9 mouse cellular contexts compared by ENCODE assay signal in the genomic region with DNA sequence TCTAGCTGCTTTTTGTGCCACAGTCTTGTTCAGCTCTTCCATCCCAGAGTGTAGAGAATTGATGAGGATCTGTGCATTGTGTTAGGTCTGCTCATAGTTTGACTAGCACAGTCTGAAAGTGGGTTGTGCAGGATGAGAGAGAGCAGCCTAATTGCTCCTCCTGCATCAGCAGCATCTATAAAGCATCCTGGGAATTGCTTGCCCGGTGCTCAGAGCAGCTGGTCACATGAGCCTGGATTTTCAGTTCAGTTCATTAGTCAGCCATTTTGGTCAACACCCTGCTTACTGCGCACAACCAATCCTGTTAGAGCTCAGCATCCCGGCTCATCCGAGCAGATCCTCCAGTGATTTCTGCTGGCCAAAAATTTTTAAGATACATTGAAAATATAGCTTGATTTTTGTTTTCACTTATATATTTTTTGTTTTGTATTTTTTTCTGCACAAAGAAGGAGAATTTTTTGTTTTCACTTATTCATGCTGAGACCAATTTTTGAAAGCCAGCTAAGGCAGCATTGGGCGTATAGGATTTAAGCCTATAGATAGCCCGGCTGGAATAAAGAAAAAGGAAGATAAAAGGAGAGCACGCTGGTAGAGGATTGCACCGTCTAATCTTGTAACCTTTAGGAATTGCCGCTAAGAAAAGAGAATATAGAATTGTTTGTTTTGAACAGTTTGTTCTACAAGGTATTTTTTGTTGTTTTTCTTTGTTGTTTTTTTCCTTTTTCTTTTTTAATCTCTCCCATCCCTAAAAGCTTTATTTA. TPM values are rescaled to one million over a fixed set of nuclear protein-coding genes. Genes with fewer than 3 reads are reported as not detected.
DNase-seq lines count a peak whose midpoint lies in the region; ATAC-seq and TF ChIP-seq lines count a peak whose summit lies in the region.
"Had no signal": no experiment of that assay in that cellular context is flagged by ENCODE, and none has a peak within 500 bp of the region (broad histone marks: within the 10 kb centered on the region; RNA-seq: fewer than 3 reads in every experiment).

No protein-coding gene starts in this region.

- no peak overlapping the region for H3K27ac ChIP-seq in ES-E14 (ENCODE audit: insufficient read depth, low read depth, low read length, poor library complexity, severe bottlenecking)
- peak overlapping the region; percentile 84 for H3K27ac ChIP-seq in forebrain, embryonic 16.5 days (ENCODE audit: low read length)

- peak; percentile 98 for ATAC-seq in forebrain, embryonic 16.5 days
- ATAC-seq in erythroblast, adult 5-6 weeks (replicated peaks; ENCODE audit: low FRiP score, poor library complexity, severe bottlenecking) = no peak
- ATAC-seq in granulocyte monocyte progenitor cell, adult 5-6 weeks (replicated peaks; ENCODE audit: poor library complexity, severe bottlenecking) = no peak

- H3K4me1 ChIP-seq in ES-E14 (ENCODE audit: control insufficient read depth in 2 of 2, insufficient read depth in 2 of 2, low read length in 2 of 2, poor library complexity in 1 of 2) = peaks cover 3 to 11% of the 10 kb centered on the region in 2 experiments; a peak in 2 of 4 replicates
- H3K4me1 ChIP-seq in forebrain, embryonic 16.5 days (replicated peaks; ENCODE audit: control insufficient read depth, insufficient read depth, low read length) = peaks cover 32% of the 10 kb centered on the region

- in situ Hi-C loops in ES-E14 (cut with MboI; ENCODE audit: low sequenced_read_pairs in 2 of 2, unreplicated experiment in 2 of 2) = no loop called here

- WGBS in forebrain, embryonic 16.5 days = 8% methylated on average over 9 of the region's 9 CpGs

- H3K9me3 ChIP-seq in ES-E14 (ENCODE audit: control insufficient read depth, insufficient read depth, low read depth, low read length) = no peaks in the 10 kb centered on the region
- no peaks in the 10 kb centered on the region for H3K9me3 ChIP-seq in forebrain, embryonic 16.5 days (ENCODE audit: control insufficient read depth, low read length)
- H3K9me3 ChIP-seq: lung, embryonic 15.5 days had no signal

- no peaks in the 10 kb centered on the region for H3K36me3 ChIP-seq in ES-E14 (ENCODE audit: control insufficient read depth, insufficient read depth, low read length, poor library complexity, severe bottlenecking)
- no peaks in the 10 kb centered on the region for H3K36me3 ChIP-seq in forebrain, embryonic 16.5 days (ENCODE audit: control insufficient read depth, insufficient read depth)
- H3K36me3 ChIP-seq: lung, embryonic 15.5 days had no signal

- H3K9ac ChIP-seq in ES-E14 (ENCODE audit: insufficient read depth, low read depth, low read length, poor library complexity, severe bottlenecking) = no peak overlapping the region
- H3K9ac ChIP-seq in forebrain, embryonic 16.5 days (replicated peaks; ENCODE audit: low read depth, low read length) = peak overlapping the region; percentile 74
- H3K9ac ChIP-seq: lung, embryonic 15.5 days had no signal

- H3K4me2 ChIP-seq in forebrain, embryonic 16.5 days (ENCODE audit: low read length) = peak overlapping the region; percentile 76
- H3K4me2 ChIP-seq: lung, embryonic 15.5 days had no signal

- DNase-seq in ES-E14 (ENCODE audit: low read depth, low spot score) = peak; percentile 41
- DNase-seq in cerebellum, adult 18-20 months = peak; percentile 84 to 91
- DNase-seq in kidney, adult 11 months = peak; percentile 71
- DNase-seq in left cerebral cortex, adult 9 months (ENCODE audit: low spot score in 2 of 2) = peak; percentile 94 to 95
- DNase-seq in retina, embryonic 14.5 days (ENCODE audit: low spot score) = peak; percentile 92

- H3K4me3 ChIP-seq in ES-E14 (ENCODE audit: insufficient read depth in 1 of 2, low read depth in 1 of 2, low read length in 2 of 2, poor library complexity in 1 of 2, severe bottlenecking in 1 of 2) = peak overlapping the region in 1 of 2 experiments; percentile 21; a peak in 2 of 4 replicates
- peak overlapping the region; percentile 80 for H3K4me3 ChIP-seq in forebrain, embryonic 16.5 days (replicated peaks; ENCODE audit: low read length)
- H3K4me3 ChIP-seq: lung, embryonic 15.5 days had no signal

- H3K27me3 ChIP-seq in forebrain, embryonic 16.5 days (replicated peaks; ENCODE audit: control insufficient read depth, insufficient read depth, low read length) = no peaks in the 10 kb centered on the region
- H3K27me3 ChIP-seq: lung, embryonic 15.5 days had no signal

TF ChIP-seq in ES-E14, 5 proteins besides CTCF, POLR2A, EP300 and RAD21:
- 0 out of 2 replicates have a peak, but pooled peaks have one; percentile 33 for TF ChIP-seq HCFC1 (IDR thresholded peaks at IDR 0.05; ENCODE audit: borderline replicate concordance, insufficient read depth, low read length)
- peak; percentile 55; the same call in 1 of the 2 replicates for TF ChIP-seq MAFK (IDR thresholded peaks at IDR 0.05; ENCODE audit: insufficient read depth, low read depth, low read length)
- no peak for TF ChIP-seq ZC3H11A (IDR thresholded peaks at IDR 0.05; ENCODE audit: borderline replicate concordance, low read depth, low read length)
- no peak for TF ChIP-seq ZNF384 (IDR thresholded peaks at IDR 0.05; ENCODE audit: low read depth, low read length)
- no peak for TF ChIP-seq CHD2 (IDR thresholded peaks at IDR 0.05; ENCODE audit: low read depth, low read length)
TF ChIP-seq in ES-E14: peak in this region for 2.

RNA-seq across cellular contexts. Expression of a gene that starts 18.6 kb away (rescaled TPM):
- 10.8 and 15.0 TPM in 2 replicates for total RNA-seq in ES-E14 (2012; rRNA removed)
- 248 and 258 TPM in 2 replicates for polyA plus RNA-seq in forebrain, embryonic 16.5 days (2015; fragmentation: Nextera tagmentation; extraction: Ambion mirVana)
- total RNA-seq in erythroblast, adult 5-6 weeks (2015; ENCODE audit: low replicate concordance) = 2.9 and 3.6 TPM in 2 replicates
- total RNA-seq in erythroblast, adult 5-6 weeks (2017; ENCODE audit: low replicate concordance) = 3.7 and 6.7 TPM in 2 replicates
- total RNA-seq in granulocyte monocyte progenitor cell, adult 5-6 weeks (2014; fragmentation: Nextera tagmentation) = 7.4 and 12.7 TPM in 2 replicates
- total RNA-seq in granulocyte monocyte progenitor cell, adult 5-6 weeks (2017) = 12.7 and 15.3 TPM in 2 replicates

RNA-seq across cellular contexts. Expression of a gene that starts 29.2 kb away (rescaled TPM):
- total RNA-seq in ES-E14 (2012; rRNA removed) = 43.4 and 71.0 TPM in 2 replicates
- polyA plus RNA-seq in forebrain, embryonic 16.5 days (2015; fragmentation: Nextera tagmentation; extraction: Ambion mirVana) = 50.8 and 55.0 TPM in 2 replicates
- total RNA-seq in erythroblast, adult 5-6 weeks (2015; ENCODE audit: low replicate concordance) = 10.6 and 20.5 TPM in 2 replicates
- 10.9 and 11.8 TPM in 2 replicates for total RNA-seq in erythroblast, adult 5-6 weeks (2017; ENCODE audit: low replicate concordance)
- 65.6 and 68.8 TPM in 2 replicates for total RNA-seq in granulocyte monocyte progenitor cell, adult 5-6 weeks (2014; fragmentation: Nextera tagmentation)
- total RNA-seq in granulocyte monocyte progenitor cell, adult 5-6 weeks (2017) = 57.5 and 59.9 TPM in 2 replicates

RNA-seq across cellular contexts. Expression of a gene that starts 55.8 kb away (rescaled TPM):
- 0.42 and 2.2 TPM in 2 replicates for total RNA-seq in ES-E14 (2012; rRNA removed)
- 0.11 and 0.58 TPM in 2 replicates for polyA plus RNA-seq in forebrain, embryonic 16.5 days (2015; fragmentation: Nextera tagmentation; extraction: Ambion mirVana)
- 73.6 and 78.4 TPM in 2 replicates for total RNA-seq in erythroblast, adult 5-6 weeks (2015; ENCODE audit: low replicate concordance)
- total RNA-seq in erythroblast, adult 5-6 weeks (2017; ENCODE audit: low replicate concordance) = 36.3 and 37.8 TPM in 2 replicates
- 1.8 TPM in 1 of 2 replicates, not detected in the other for total RNA-seq in granulocyte monocyte progenitor cell, adult 5-6 weeks (2014; fragmentation: Nextera tagmentation)
- total RNA-seq in granulocyte monocyte progenitor cell, adult 5-6 weeks (2017) = 0.43 and 1.5 TPM in 2 replicates
- polyA plus RNA-seq: lung, embryonic 15.5 days had no signal

Comparison
In these comparisons a context has a peak if more than half of its experiments do, and no peak if none do; other contexts are left out.
1. DNase-seq: peak in every context shown above with its lines; median percentile 94 in left cerebral cortex, adult 9 months; 92 in retina, embryonic 14.5 days; 88 in cerebellum, adult 18-20 months; 71 in kidney, adult 11 months; 41 in ES-E14.
2. RNA of a gene that starts 55.8 kb away (total RNA-seq): 36.3 to 78.4 TPM in erythroblast, adult 5-6 weeks; 0.42 to 2.2 TPM in ES-E14 and 0.43 to 1.8 TPM in granulocyte monocyte progenitor cell, adult 5-6 weeks; every median in the first group is over 10 times any median in the second.